Mouse (Mus musculus) left cerebral cortex, adult 2 months (tissue): Measurements from ENCODE around the gene Etfrf1. TPM values are rescaled to one million over a fixed set of nuclear protein-coding genes. Genes with fewer than 3 reads are reported as not detected.

Source experiments
- DNase-seq, 2 experiments: peaks; one replicate each; pipeline ENCODE4 v3.0.0; 2021 to 2022; ENCODE audit warnings: low spot score in 2 of 2, mixed read lengths in 1 of 2; ENCODE audit errors: extremely low spot score in 1 of 2
- H3K27ac ChIP-seq: fragments of 200-600 bp; 2 replicates; pipeline ENCODE4 v1.8.1; 2022
- H3K4me3 ChIP-seq: fragments of 200-600 bp; 2 replicates; pipeline ENCODE4 v1.8.1; 2022
- CTCF ChIP-seq: fragments of 200-600 bp; IDR thresholded peaks from 2 replicates; pipeline ENCODE4 v1.8.1; 2022; ENCODE audit warnings: antibody characterized with exemption, mild to moderate bottlenecking, moderate library complexity
- intact Hi-C: fragments of 180-260 bp; cut with DNase I; formaldehyde crosslinking; loops from one replicate; pipeline ENCODE4 v1.15.1; 2025
- total RNA-seq, 2 experiments: library from RNA; stranded (reverse); gene quantifications; 2 replicates each; pipeline ENCODE4 v1.2.3; 2021

Gene Etfrf1
- total RNA-seq, 2 experiments from 2014 or later, result 22.5 to 23.4 TPM

DNA sequence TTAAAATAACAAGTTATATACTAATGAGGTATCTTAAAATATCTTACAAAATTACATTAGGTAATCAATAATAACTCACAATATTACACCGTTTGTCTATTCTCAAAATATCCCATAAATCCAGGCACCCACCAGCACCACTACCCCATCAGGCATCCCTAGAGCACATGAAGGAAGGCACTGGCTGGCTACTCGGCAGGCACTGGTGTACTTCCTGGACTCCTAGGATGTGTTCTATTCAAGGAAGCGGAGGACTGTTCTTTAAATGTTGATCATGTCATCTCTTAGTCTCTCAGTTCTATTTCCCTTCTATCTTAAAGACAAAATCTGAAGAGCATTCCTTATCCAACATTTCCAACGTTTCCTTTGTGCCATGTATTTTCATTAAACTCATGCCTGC is 26.2 kb downstream of the Etfrf1 start:
- Histone ChIP-seq H3K4me3 (no peak overlapping the region), H3K27ac (no peak overlapping the region)
- no peak for DNase-seq
- no peak for TF ChIP-seq CTCF
- intact Hi-C loops, result no loop called here

DNA sequence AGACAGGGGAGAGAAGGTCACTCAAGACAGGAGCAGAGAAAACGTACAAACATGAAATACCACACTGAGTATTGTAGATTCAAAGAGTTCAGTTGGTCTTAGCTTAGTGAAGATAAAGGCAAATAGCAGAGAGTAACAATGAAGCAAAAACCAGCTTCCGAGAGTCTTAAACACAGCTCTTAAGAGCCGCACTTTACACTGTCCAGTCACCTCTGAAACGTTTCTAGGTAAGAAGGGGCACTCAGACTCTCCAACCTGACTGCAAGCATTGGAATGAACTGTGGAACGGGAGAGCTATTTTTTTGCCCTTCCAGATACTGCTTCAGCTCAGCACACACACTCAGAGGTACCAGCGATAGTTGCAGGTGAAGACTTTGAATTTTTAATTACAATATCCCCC is 29.4 kb downstream of the Etfrf1 start:
- Histone ChIP-seq H3K27ac (no peak overlapping the region), H3K4me3 (no peak overlapping the region)
- intact Hi-C loops, result no loop called here
- TF ChIP-seq CTCF, result no peak
- no peak for DNase-seq

DNA sequence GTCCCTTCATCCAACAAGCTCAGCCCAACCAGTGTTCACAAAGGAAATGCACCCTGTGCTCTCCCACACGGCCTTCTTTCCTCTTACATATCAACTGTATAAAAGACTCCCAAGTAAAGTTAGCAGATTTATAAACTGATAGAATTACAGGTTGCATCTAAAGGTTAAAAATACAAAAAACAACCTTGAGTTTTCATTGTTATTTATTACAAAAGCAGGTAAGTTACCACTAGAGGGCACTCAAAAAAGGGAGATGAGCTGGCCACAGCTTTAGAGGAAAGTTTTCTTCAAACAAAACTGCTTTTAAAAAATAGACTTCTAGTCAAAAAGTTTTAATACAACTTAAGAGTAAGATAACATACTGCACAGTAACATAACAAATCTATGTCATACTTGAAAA is 31.6 kb downstream of the Etfrf1 start:
- intact Hi-C loops, result no loop called here
- no peak overlapping the region for H3K27ac ChIP-seq
- DNase-seq, result no peak
- TF ChIP-seq CTCF, result peak; percentile 72
- no peak overlapping the region for H3K4me3 ChIP-seq

DNA sequence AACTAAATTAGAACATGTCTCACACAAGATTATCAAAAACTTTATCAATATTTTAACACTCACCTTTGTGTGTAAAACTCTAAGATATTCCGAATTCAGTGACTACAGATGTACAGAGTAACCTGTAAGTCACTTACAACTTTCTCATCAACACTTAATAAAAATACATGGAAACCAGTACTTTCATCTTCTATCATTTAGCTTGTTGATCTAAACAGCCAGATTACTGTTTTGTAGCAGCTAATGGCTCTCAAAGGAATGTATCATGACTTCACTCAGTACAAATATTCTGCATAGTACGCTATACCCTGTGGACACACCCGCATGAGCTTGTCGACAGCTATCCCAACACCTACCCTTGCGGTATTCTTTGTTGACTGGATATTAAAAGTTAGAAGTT is 35.9 kb downstream of the Etfrf1 start:
- no peak for TF ChIP-seq CTCF
- Histone ChIP-seq H3K27ac (no peak overlapping the region), H3K4me3 (no peak overlapping the region)
- no peak for DNase-seq
- intact Hi-C loops, result no loop called here

DNA sequence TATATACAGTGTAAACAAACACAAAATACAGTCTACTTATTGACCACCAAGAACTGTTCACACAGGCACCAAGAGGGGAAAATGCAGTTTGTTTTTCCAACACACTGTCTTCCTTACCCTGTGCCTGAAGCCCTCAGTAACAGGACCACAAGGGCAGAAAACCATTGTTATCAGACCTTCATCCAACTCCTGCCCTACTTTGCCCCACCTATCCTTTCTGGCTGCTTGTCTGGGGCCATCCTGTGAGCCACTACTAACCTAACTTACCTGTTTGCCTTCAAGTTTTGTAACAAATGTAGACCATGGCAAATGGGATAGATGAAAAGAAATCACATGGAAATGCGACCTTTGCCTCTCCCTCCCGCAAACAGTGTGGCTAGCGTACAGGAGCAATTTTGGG is 37.0 kb downstream of the Etfrf1 start:
- intact Hi-C loops, result no loop called here
- DNase-seq, result no peak
- no peak overlapping the region; the same call in 1 of the 2 replicates for H3K4me3 ChIP-seq
- no peak overlapping the region for H3K27ac ChIP-seq
- no peak for TF ChIP-seq CTCF

DNA sequence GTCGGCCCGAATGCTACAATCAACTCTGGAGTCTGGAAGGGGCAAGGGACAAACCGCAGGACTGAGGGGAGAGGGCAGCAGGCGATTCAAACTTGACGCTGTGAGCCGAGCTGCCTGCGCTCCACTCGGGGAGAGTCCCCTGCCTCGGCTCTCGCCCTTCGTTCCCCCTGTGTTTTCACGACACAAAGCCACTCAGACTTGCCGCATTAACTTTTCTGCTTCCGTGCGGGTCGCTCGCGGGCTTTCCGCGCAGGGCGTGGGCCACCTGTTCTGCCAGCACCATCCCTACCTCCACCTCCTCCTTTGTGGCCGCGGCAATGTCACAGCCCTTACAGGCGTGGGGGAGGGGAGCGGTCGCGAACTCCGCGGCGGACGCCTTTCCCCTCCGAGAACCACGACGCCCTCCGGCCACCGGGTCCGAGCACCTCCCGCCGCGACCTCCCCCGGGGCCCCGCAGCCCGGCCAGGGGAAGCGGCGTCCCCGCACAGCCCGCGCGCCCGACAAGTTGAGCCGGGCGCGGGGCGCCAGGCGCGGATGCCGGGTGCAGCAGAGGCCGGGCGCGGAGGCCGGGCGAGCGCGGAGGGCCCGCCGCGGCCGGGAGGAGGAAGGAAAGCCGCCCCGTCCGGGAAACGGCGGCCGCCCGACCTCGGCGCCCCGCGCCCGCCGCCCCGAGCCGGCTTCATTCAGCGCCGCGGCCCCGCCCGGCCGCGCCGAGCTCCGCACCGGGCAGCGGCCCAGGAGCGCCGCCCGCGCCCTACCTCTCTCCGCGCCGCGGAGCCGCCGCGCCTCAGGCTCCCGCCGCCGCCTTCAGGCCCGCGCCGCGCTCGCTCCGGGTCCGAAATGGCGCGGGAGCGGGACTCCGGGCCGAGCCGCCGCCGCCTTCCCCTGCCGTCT is 38.6 kb downstream of the Etfrf1 start:
- TF ChIP-seq CTCF, result no peak
- Histone ChIP-seq H3K27ac (peak overlapping the region; percentile 76), H3K4me3 (peak overlapping the region; percentile 87)
- intact Hi-C loops, result loop anchor here (1.0 to 2.0 kb wide), 3 partner anchors 38 to 93 kb away; partner anchors contain the start of genes Casc1 and Etfrf1
- peak; percentile 48 to 51 for DNase-seq

DNA sequence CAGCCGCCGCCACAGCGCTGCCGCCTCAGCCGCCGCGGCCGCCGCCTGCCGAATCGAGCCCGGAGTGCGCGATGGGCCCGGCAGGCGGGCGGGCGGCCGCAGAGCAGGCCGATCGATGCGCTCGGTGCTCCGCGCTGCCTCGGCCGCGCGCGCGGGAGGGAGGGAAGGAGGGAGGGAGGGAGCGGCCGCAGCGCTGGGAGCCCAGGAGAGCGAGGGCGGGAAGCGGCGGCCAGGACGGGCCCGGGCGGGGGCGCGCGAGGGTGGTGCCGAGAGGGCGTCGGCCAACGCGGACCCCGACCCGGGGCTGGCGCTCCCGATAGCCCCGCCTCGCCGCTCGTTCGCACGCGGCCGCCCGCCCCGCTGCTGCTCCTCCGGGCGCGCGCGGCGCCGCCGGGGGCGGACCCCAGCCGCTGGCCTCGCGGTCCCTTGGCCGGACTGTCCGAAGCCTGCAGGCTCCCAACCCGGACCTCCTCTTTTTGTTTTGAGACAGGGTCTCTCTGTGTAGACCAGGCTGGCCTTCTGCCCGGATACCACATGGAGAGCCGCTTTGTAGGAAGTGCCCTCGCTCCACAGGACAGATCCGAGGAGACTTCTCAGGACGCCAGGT is 39.4 kb downstream of the Etfrf1 start, which contains the start of gene Kras:
Gene Kras (minus strand): TSS at position 55 of the 607 bp plus-strand sequence.
- peak; percentile 90 to 91 for DNase-seq
- intact Hi-C loops, result loop anchor here (1.0 to 2.0 kb wide), 3 partner anchors 39 to 92 kb away; partner anchors contain the start of genes Casc1 and Etfrf1
- TF ChIP-seq CTCF, result no peak; the same call in 1 of the 2 replicates
- Histone ChIP-seq H3K4me3 (peak within 1 kb of the TSS; percentile 87), H3K27ac (peak within 1 kb of the TSS; percentile 88)

DNA sequence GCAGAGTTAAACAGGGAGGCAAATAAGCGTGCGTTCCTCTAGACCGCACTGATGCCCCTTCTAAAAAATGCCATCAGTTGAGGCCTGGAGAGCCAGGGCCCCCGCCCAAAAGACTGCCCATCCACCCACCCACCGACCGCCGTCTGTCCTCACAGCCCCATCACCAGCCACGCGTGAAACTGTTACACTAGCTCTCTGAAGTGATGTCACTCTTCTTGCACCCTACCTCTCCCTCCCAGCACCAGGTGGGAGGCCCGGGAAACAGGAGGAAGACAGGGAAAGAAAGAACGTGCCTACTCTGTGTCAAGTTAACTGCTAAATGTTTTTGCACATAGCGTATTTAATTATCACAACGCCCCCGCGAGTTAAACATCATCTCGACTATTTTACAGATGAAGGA is 39.9 kb downstream of the Etfrf1 start:
- TF ChIP-seq CTCF, result no peak
- Histone ChIP-seq H3K4me3 (peak overlapping the region; percentile 87), H3K27ac (peak overlapping the region; percentile 88)
- intact Hi-C loops, result loop anchor here (1.0 to 2.0 kb wide), 3 partner anchors 40 to 91 kb away; partner anchors contain the start of genes Casc1 and Etfrf1
- peak; percentile 37 to 52 for DNase-seq

DNA sequence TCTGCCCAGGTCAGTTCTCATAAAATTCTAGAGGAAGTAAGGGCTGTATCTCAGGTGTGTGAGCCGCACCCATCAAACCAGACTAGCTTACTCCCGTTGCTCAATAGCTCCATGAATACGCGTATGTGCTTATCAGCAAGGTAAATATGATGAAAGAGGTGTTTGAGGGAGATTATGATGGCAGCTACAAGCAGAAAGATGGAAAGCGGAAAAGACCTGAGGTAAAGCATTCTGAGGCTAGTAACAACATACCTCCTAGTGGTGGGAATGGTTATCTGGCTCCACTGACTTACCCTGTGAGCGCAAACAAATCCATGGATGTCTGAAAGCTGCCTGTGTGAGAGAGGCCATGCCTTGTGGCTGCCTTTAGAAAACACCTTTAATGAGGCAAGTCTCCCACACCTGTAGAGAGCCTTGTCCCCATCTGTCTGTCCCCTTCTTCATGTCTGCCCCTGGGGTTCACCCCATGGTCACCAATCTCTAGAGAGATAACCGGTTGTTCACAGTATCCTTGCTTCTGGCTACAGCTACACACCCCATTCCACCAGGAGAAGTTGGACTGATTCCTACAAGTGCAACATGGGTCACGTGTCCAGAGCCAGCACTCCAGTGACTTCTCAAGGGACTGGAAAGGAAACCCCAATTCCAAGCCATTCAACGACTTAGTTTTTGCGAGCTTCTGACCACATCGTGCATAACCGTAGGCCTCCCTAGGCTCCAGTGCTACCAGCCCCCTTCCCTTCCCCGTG is 45.2 kb downstream of the Etfrf1 start:
- intact Hi-C loops, result no loop called here
- Histone ChIP-seq H3K27ac (no peak overlapping the region), H3K4me3 (no peak overlapping the region)
- DNase-seq, result no peak
- no peak; the same call in 1 of the 2 replicates for TF ChIP-seq CTCF

DNA sequence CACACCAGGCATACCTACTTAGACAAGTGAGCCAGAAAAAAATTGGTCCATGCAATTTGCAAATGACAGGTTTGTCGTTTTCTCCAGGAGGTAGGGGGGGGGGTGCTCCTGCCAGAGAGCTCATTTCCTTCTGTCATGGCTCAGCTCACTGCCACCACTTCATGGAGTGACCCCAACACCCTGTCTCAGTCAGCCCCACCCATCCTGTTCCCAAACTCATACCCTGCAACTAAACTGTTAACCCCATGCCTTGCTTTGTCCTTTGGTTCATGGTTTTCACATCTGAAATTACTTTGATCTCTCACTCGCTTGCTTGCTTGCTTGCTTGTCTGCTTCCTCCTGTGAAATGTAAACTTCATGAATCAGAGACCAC is 45.8 kb downstream of the Etfrf1 start:
- no peak for TF ChIP-seq CTCF
- no peak overlapping the region for H3K4me3 ChIP-seq
- intact Hi-C loops, result no loop called here
- DNase-seq, result no peak
- H3K27ac ChIP-seq, result no peak overlapping the region

DNA sequence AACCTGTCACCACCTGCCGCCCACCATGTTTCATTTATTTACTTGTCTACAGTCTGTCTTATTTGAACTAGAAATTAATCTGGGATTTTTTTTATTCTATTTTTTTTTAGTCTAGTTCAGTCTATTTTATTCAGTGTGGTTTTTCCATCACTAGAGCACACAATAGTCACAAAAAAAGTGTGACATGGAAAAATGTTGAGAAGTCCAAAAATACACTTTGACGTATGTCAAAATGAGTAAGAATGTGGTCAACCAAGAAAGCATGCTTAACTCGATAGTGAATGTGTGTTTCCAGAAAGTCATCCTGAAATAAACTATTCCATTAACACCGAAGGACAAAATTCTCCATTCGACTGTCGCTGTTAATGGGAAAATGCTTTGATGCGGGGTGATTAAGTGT is 51.4 kb downstream of the Etfrf1 start:
- Histone ChIP-seq H3K4me3 (no peak overlapping the region), H3K27ac (no peak overlapping the region)
- intact Hi-C loops, result no loop called here
- no peak for TF ChIP-seq CTCF
- DNase-seq, result no peak

Other genes starting within 250 kb of the Etfrf1 start
- 10 to 100 TPM; 84.3 to 85.4 TPM for gene Bcat1, start 134.9 kb upstream of the Etfrf1 start, total RNA-seq
- gene Lrmp, start 95.5 kb upstream of the Etfrf1 start, total RNA-seq, result 1 to 10 TPM; 2.4 to 2.5 TPM
- gene Casc1, start 129 bp upstream of the Etfrf1 start, total RNA-seq, result 1 to 10 TPM; 1.3 to 1.9 TPM
- 10 to 100 TPM; 78.4 to 79.8 TPM for gene Kras, start 39.1 kb downstream of the Etfrf1 start, total RNA-seq